Mouse (Mus musculus) layer of hippocampus, postnatal 14 days (tissue): ENCODE measurements around the gene Trnp1. TPM values are rescaled to one million over a fixed set of nuclear protein-coding genes. Genes with fewer than 3 reads are reported as not detected.

Source experiments
- DNase-seq, 2 experiments: peaks; one replicate each; pipeline ENCODE4 v3.0.0; 2021 to 2022; ENCODE audit warnings: low spot score in 2 of 2, mixed read lengths in 1 of 2
- total RNA-seq, 2 experiments: library from RNA; stranded (reverse); gene quantifications; 2 replicates each; pipeline ENCODE4 v1.2.3; 2021

Gene Trnp1
- total RNA-seq, 2 experiments from 2014 or later = 188 to 190 TPM

GRCm38 (mm10) chr4:133495711-133496110 lies 2.6 kb downstream of the Trnp1 start:
- DNase-seq = no peak

GRCm38 (mm10) chr4:133494867-133495266 lies 3.5 kb downstream of the Trnp1 start:
- DNase-seq = no peak

- peak; percentile 79 to 82 for DNase-seq
Measured at GRCm38 (mm10) chr4:133494432-133494831, 3.9 kb downstream of the Trnp1 start.

- DNase-seq = no peak
Measured at GRCm38 (mm10) chr4:133493895-133494294, 4.5 kb downstream of the Trnp1 start.

- DNase-seq = no peak
Measured at GRCm38 (mm10) chr4:133491800-133492199, 6.5 kb downstream of the Trnp1 start.

GRCm38 (mm10) chr4:133489489-133490245 lies 8.7 kb downstream of the Trnp1 start:
- no peak for DNase-seq

GRCm38 (mm10) chr4:133488619-133489392 lies 9.5 kb downstream of the Trnp1 start:
- no peak for DNase-seq

DNA sequence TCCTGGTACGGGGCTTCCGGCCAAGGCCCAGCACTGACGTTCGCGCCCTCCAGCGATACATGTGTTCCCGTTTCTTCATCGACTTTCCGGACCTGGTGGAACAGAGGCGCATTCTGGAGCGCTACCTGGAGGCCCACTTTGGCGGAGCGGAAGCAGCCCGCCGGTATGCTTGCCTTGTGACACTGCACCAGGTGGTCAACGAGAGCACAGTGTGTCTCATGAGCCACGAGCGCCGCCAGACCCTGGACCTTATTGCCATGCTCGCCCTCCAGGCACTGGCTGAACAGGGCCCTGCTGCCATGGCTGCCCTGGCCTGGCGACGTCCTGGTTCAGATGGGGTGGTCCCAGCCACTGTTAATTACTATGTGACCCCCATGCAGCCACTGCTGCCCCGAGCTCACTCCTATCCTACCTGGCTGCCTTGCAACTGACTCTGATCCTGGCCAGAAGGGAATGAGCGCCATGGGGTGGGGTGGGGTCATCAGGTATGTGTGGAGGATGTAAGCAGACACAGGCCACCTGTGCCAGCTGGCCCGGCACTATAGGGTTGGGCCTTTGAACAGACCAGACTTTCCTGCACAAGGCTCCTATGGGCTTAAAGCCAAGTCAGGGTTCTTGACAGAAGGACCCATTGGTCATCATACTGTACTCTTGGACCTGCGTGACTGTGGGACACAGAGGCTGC lies 11.5 kb downstream of the Trnp1 start:
- no peak for DNase-seq

DNA sequence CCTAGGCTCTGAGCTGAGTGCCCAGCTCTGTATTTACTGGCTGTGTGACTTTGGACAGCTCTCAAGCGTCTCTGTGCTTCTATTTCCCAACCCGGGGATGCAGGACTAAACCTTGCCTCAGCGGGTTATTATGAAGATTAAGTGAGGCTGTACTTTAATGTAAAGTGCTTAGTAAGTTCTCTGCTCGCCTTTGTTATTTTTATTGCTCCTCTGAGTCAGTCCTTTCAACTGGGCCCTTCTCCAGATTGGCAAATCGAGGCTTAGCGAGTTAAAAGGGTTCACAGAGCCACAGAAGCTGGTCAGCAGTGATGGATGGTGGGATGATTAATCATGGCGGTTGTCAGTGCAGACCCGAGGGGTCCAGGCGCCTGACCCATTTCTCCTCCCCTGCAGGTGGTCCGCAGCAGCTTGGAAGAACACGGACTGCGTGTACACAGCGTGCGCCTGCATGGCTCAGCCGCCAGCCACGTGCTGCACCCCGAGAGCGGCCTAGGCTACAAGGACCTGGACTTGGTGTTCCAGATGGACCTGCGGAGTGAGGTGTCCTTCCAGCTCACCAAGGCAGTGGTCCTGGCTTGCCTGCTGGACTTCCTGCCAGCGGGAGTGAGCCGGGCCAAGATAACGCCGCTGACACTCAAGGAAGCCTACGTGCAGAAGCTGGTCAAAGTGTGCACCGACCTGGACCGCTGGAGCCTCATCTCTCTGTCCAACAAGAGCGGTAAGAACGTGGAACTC lies 12.5 kb downstream of the Trnp1 start:
- DNase-seq = no peak

DNA sequence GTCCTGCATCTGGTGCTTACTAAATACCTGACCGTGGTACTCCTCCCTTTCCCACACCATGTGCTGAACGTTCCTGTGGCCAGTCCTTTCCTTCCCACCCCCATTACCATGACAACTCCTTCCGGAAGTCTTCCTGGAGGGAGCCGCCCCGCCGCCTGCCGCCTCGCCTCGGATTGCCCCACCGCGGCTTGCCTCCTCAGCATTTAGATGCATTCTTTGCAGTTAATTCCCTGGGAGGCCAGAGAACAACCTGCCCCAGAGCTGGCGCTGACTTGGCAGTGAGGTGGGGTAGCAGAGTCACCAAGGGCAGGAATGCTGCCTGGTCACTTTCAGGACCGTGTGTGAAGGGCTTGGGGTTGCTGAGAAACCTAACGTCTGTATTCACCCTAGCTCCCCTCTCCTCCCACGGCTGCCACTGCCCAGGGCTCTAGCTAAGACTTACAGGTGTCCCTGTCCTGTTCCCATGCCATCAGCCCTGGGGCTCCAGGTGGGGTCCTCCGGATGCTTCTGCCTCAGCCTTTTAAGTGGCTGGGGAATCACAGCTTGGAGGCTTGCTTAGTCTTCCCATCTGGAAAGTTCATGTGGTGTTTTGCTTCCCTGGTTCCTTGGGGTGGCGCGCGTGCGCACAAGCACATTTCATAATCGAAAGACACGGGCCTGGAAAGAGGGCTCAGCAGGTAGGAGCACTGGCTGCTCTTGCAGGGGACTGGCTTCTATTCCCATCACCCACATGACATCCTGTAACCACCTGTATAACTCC lies 13.9 kb downstream of the Trnp1 start:
- DNase-seq = no peak

- DNase-seq = no peak
Measured at GRCm38 (mm10) chr4:133482479-133482878, 15.9 kb downstream of the Trnp1 start.

DNA sequence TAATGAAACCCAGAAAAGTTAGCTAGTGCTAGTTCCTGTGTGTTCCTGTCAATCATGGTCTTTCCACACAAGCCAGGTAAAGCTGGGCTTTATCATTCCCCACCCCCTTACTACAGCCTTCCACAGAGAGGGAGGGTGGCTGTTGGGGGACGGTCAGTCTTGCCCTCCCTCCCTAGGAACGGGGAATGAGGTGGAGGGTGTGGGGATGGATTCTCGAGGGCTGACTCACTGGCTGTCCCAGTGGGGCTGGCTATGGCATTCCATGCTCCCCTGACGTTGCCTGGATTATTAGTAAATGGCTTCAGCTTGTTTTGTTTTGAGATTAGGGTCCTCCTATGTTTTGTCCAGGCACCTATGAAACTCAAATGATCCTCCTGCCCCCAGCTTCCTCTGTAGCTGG lies 16.9 kb downstream of the Trnp1 start:
- no peak for DNase-seq

DNA sequence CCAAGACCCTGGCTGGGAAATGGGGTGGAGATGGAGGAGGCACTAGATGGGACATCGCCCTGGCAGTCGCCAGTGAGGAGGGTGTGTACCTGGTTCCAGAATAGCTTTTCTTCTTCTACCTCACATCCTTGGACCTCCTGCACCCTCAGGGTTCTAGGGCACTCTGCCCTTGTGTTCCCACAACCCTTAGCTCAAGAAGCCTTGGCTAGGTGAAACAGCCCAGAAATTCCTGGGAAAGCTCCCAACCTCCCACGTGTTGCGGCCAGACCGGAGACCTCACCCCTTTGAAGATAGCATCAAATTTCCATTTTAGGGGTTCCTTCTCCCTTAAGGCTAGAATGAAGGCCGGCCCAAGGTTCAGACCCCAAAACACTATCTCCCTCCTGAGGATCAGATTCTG lies 17.6 kb downstream of the Trnp1 start:
- DNase-seq = no peak

- DNase-seq = no peak
Measured at GRCm38 (mm10) chr4:133480185-133480537, 18.2 kb downstream of the Trnp1 start.

DNA sequence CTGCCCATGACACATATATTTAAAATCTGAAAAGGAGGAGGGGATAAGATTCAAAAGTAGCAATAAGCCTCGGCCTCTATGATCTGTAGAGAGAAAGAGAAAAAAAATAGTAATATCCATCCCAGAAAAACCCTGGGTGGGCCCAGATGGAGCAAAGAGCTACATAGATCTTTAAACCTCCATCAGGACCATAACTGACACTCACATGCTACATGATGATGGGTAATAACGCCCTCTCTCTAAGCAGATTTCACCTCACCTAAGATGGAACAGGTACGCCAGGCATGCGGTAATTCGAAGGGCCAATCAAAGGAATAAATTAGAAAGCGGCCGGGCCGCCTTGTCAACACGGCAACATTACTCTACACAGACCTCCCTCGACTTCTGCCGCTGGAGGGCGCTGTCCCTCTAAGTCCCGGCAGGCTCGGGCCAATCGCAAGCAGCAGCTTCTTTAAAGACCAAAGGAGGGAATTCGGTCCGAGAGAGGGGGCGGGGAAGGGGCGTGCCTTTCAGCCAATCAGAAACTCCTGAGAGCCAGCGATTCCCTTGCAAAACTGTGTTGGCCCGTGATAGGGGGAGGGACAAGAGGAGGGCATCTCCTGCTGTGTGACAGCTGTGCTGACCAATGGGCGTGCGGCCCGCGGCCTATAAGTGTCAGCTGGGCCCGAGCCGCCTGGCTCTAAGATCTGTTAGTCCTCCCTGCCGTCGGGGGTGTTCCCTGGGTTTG lies 18.7 kb downstream of the Trnp1 start, which contains the start of gene Tent5b:
Gene Tent5b, plus strand, starts transcription at position 675 of the 727 bp plus-strand sequence.
- DNase-seq = peak; percentile 94 to 98

- DNase-seq = no peak
Measured at GRCm38 (mm10) chr4:133473833-133474232, 24.5 kb downstream of the Trnp1 start.

GRCm38 (mm10) chr4:133471135-133471821 lies 27.1 kb downstream of the Trnp1 start:
- DNase-seq = no peak

GRCm38 (mm10) chr4:133469122-133469521 lies 29.2 kb downstream of the Trnp1 start:
- DNase-seq = no peak

DNA sequence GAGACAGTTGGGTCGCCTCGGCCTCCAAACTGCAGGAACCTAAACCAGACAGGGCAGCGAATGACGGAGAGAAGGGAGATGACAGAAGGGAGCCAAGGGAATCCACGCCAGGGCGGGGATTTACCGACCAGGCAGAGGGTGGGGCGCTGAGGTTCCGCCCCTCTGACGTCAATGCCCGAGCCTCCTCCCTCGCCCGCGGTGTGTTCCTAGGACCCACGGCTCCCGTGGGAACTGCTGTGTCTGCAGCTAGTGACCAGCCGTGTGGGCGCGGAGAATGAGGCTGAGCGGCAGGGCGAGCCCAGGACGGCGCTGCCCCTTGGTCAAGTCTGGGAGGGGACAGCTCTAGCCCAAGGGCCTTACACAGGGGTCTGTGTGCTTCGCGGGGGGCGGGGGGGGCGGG lies 30.3 kb downstream of the Trnp1 start:
- peak; percentile 52 to 62 for DNase-seq
